Mouse (Mus musculus) kidney, adult 2 months (tissue): ENCODE measurements around the gene Egr4.

Experiments
- CTCF ChIP-seq: fragments of 200-500 bp; conservative IDR thresholded peaks from 2 replicates; pipeline ENCODE4 v1.5.1; 2011; ENCODE audit warnings: low read depth, mild to moderate bottlenecking, control low read depth, low read length, moderate library complexity, mixed read lengths; ENCODE audit not compliant: insufficient read depth, insufficient read length
- POLR2A ChIP-seq: fragments of 200-500 bp; IDR thresholded peaks from one replicate; pipeline ENCODE4 v1.6.1; 2011; ENCODE audit warnings: low read depth, low read length, control low read depth

DNA sequence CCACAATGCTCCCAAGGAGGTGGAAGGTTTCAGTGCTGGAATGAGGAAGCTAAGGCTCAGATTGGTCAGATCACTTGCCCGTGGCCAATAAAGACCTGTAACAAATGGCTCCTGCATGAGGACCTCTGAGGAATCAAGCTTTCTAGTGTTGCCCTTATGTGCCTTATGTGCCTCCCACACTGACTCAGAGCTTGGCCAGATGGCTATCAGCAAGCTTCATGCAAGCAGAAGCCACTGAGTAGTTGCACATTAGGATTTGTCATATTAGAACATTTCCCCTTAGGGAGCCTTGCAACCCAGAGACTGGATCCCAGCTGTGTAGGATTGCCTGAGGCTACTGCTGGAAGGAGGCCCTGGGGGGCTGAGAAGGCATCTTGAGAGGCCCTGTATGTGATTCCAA, 13.0 kb downstream of the Egr4 start:
- no peak for TF ChIP-seq CTCF
- no peak for TF ChIP-seq POLR2A
